Mouse (Mus musculus) limb, embryonic 10.5 days (tissue): ENCODE results near the gene Ccdc30. TPM values are rescaled to one million over a fixed set of nuclear protein-coding genes. Genes with fewer than 3 reads are reported as not detected.

Experiments
- DNase-seq: peaks from one replicate; pipeline ENCODE4 v3.0.0-alpha.2; 2017; ENCODE audit warnings: low spot score
- H3K27ac ChIP-seq: fragments of 300-500 bp; sonication (generic); 2 replicates; pipeline ENCODE4 v1.5.1; 2016; ENCODE audit warnings: mild to moderate bottlenecking
- H3K27me3 ChIP-seq: fragments of 300-500 bp; sonication (generic); 2 replicates; pipeline ENCODE4 v1.6.1; 2016; ENCODE audit warnings: low read depth, mild to moderate bottlenecking; ENCODE audit not compliant: poor library complexity, severe bottlenecking
- H3K36me3 ChIP-seq: fragments of 300-500 bp; sonication (generic); 2 replicates; pipeline ENCODE4 v1.6.1; 2016; ENCODE audit warnings: mild to moderate bottlenecking, moderate library complexity
- H3K4me1 ChIP-seq: fragments of 300-500 bp; sonication (generic); 2 replicates; pipeline ENCODE4 v1.6.1; 2016
- H3K4me3 ChIP-seq: fragments of 300-500 bp; sonication (generic); 2 replicates; pipeline ENCODE4 v1.5.1; 2016; ENCODE audit warnings: mild to moderate bottlenecking, moderate library complexity
- H3K9me3 ChIP-seq: fragments of 300-500 bp; sonication (generic); replicated peaks from 2 replicates; pipeline ENCODE4 v1.6.1; 2016; ENCODE audit warnings: mild to moderate bottlenecking
- WGBS: fragments of 180-500 bp; shearing (Covaris S2); methylation state at CpG from one replicate; pipeline ENCODE4 v1.1.7; 2016; 5-methylcytosine and 5-hydroxymethylcytosine counted together
- polyA plus RNA-seq: library from polyadenylated mRNA; unstranded; fragments of >200 nt; fragmentation: Nextera tagmentation; extraction: Ambion mirVana; gene quantifications from 2 replicates; pipeline ENCODE4 v1.2.1, GENCODE M21; 2016

Gene Ccdc30
- polyA plus RNA-seq, 1 experiment from 2014 or later, result 7.0 TPM

GRCm38 (mm10) chr4:119338422-119338821, 76.9 kb downstream of the Ccdc30 start:
- Histone ChIP-seq H3K4me3 (no peak overlapping the region), H3K36me3 (no peaks in the 10 kb centered on the region), H3K27me3 (no peaks in the 10 kb centered on the region), H3K27ac (no peak overlapping the region), H3K4me1 (no peaks in the 10 kb centered on the region), H3K9me3 (no peaks in the 10 kb centered on the region)
- no peak for DNase-seq
- 91% methylated on average over 4 of the region's 4 CpGs for WGBS

DNA sequence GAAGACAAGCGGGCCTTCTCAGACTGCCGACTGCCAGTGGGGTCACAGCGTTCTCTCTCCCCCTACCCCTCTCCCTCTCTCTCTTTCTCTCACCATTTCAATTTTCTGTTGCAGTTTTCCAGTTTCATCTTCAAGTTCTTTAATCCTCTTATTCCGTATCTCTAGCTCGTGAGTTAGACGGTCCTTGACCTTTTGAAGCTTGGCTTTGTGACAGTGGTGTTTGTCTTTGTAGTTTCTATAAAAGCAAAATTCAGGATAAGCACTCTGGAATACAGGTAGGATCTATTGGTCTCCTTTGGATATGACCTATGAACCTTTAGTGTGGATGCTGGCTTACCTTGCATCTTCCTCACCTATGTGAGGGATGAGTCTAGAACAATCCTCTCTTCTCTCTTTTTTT, 81.8 kb downstream of the Ccdc30 start:
- no peak overlapping the region for H3K27ac ChIP-seq
- H3K4me3 ChIP-seq, result no peak overlapping the region
- no peaks in the 10 kb centered on the region for H3K9me3 ChIP-seq
- 94% methylated on average over 6 of the region's 6 CpGs for WGBS
- no peaks in the 10 kb centered on the region for H3K36me3 ChIP-seq
- H3K4me1 ChIP-seq, result no peaks in the 10 kb centered on the region
- no peaks in the 10 kb centered on the region for H3K27me3 ChIP-seq
- no peak for DNase-seq

DNA sequence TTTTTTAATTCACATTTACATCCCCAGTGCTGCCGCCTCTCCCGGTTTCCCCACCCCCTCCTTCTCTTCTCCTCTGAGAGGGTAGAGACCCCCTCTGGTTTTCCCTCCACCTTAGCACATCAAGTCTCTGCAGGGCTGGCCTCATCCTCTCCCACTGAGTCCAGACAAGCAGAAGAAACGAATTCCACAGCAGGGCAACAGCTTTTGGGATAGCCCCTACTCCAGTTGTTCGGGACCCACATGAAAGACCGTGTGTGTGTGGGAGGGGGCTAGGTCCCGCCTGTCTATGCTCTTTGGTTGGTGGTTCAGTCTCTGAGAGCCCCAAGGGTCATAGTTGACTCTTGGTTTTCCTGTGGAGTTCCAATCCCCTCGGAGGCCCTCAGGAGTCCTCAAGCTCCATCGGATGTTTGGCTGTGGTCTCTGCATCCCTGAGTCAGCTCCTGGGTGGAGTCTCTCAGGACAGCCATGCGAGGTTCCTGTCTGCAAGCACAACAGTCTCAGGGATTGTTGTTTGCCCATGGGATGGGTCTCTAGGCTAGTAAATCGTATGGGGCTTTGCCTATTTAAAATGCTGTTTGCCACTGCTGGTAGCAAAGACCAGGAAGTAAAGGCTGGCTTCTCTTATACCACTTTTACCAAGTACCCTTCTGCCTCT, 94.3 kb downstream of the Ccdc30 start:
- peak overlapping the region; percentile 87 for H3K27ac ChIP-seq
- WGBS, result 26% methylated on average over 10 of the region's 10 CpGs
- peak overlapping the region; percentile 82 for H3K4me3 ChIP-seq
- H3K27me3 ChIP-seq, result no peaks in the 10 kb centered on the region
- DNase-seq, result peak; percentile 36
- peaks cover 18% of the 10 kb centered on the region for H3K4me1 ChIP-seq
- H3K9me3 ChIP-seq, result no peaks in the 10 kb centered on the region
- peaks cover 33% of the 10 kb centered on the region for H3K36me3 ChIP-seq

DNA sequence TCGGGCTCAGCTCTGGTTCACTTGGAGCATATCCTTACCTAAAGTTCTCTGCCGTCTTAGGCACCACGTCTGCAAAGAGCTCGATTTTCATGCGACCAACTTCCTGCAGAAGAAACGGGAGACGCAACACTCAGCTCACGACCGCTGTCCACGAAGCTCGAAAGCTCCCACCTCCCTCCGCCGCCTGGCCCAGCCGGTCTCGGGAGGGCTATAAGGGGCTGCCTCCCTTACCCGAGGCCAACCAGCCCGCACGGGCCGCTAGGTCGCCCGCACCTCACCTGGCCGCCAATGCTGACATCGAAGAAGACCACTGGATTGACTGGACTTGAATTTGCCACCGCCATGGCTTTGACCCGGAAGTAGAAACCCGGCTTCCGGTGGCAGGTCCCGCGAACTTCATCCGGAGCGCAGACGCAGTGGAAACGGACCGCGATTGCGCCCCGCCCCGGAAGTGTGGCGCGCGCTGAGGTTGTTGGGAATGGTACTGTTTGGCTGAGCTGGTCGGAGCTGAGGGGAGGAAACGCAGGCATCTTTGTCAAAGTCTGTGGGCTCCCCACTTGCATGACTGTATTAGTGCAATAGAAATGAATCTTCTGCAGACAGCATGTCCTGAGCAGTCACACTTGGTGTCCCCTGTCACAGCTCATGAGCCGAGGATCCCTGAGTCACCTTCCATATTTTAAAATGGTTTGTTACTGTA, 95.0 kb downstream of the Ccdc30 start, which contains the start of gene Ppih:
Gene Ppih, minus strand, starts transcription at position 416 of the 700 bp plus-strand sequence.
- H3K4me1 ChIP-seq, result peaks cover 18% of the 10 kb centered on the region
- H3K4me3 ChIP-seq, result peak within 1 kb of the TSS; percentile 82
- WGBS, result under 1% methylated on average over 44 of the region's 44 CpGs
- H3K9me3 ChIP-seq, result no peaks in the 10 kb centered on the region
- H3K27me3 ChIP-seq, result no peaks in the 10 kb centered on the region
- peak within 1 kb of the TSS; percentile 87 for H3K27ac ChIP-seq
- peaks cover 40% of the 10 kb centered on the region for H3K36me3 ChIP-seq
- DNase-seq, result peak; percentile 99

DNA sequence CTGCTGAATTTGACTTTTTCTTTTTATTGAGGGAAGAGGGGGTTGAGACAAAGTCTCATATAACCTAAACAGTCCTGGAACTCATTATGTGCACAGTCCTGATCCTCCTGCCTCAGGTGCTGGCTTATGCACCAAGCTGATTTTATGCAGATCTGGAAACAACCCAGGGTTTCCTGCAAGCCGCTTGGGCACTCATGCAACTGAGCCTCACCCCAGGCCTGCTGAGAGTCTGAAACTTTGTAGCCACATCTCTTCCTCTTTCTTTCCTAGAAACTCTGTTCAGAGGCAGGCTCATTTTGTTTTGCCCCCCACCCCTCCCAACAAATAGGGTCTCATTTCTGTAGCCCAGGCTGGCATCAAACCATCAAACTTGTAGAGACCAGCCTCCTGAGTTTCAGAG, 101.6 kb downstream of the Ccdc30 start:
- WGBS, result 83% methylated on average over 1 of the region's 1 CpGs
- Histone ChIP-seq H3K27me3 (no peaks in the 10 kb centered on the region), H3K27ac (no peak overlapping the region), H3K4me1 (no peaks in the 10 kb centered on the region), H3K9me3 (no peaks in the 10 kb centered on the region), H3K4me3 (no peak overlapping the region), H3K36me3 (peaks cover 97% of the 10 kb centered on the region)
- DNase-seq, result no peak

- 78% methylated on average over 5 of the region's 5 CpGs for WGBS
These were observed 109.9 kb downstream of the Ccdc30 start for GRCm38 (mm10) chr4:119305418-119305817.

DNA sequence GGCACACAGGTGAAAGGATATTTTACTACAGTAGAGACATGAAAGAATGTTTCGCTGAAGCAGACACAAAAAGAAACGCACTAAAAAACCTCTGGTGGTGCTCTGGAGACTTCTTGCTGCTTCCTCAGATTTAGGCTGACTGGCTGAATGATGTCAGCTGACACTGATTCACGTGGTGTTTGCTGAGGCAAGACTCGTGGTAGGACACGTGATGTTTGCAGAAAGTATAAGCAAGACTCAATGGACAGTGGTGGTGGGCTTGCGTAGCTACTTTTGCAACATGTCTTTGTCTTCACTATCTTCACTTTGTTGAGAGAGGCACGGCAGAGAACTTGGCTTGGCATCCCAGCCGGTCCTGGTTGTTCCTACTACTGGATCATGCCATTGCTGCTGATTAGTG, 112.0 kb downstream of the Ccdc30 start:
- Histone ChIP-seq H3K4me3 (no peak overlapping the region), H3K9me3 (no peaks in the 10 kb centered on the region), H3K4me1 (no peaks in the 10 kb centered on the region), H3K27me3 (no peaks in the 10 kb centered on the region), H3K27ac (no peak overlapping the region), H3K36me3 (peaks cover 48% of the 10 kb centered on the region)
- WGBS, result 92% methylated on average over 8 of the region's 8 CpGs
- no peak for DNase-seq

More at GRCm38 (mm10) chr4:119305418-119305817, 109.9 kb downstream of the Ccdc30 start:
- Histone ChIP-seq H3K9me3 (no peaks in the 10 kb centered on the region), H3K4me1 (no peaks in the 10 kb centered on the region), H3K4me3 (no peak overlapping the region), H3K36me3 (peaks cover 66% of the 10 kb centered on the region), H3K27me3 (no peaks in the 10 kb centered on the region), H3K27ac (no peak overlapping the region)
- DNase-seq, result no peak

DNA sequence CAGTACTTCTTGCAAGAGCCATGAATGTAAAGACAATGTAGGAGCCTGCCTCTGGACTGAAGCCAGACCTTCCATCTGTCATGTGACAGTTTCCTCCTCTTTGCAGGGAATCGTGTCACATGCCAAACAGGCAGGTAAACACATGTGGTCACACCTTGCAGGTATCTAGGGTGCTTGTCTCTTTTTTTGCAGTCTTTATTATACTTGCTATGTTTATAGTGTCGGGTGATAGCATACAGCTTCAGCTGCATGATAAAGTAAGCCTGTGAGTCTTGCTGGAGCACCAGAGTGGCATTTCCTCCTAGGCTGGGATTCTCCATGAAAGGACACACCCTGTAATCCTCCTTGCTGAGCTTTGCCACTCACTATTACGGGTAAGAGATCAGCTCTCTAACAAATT, 113.5 kb downstream of the Ccdc30 start:
- Histone ChIP-seq H3K4me1 (no peaks in the 10 kb centered on the region), H3K4me3 (no peak overlapping the region), H3K27ac (no peak overlapping the region), H3K27me3 (no peaks in the 10 kb centered on the region), H3K36me3 (peaks cover 33% of the 10 kb centered on the region), H3K9me3 (no peaks in the 10 kb centered on the region)
- 82% methylated on average over 3 of the region's 3 CpGs for WGBS
- no peak for DNase-seq

GRCm38 (mm10) chr4:119300761-119301160, 114.6 kb downstream of the Ccdc30 start:
- WGBS, result 92% methylated on average over 3 of the region's 3 CpGs

DNA sequence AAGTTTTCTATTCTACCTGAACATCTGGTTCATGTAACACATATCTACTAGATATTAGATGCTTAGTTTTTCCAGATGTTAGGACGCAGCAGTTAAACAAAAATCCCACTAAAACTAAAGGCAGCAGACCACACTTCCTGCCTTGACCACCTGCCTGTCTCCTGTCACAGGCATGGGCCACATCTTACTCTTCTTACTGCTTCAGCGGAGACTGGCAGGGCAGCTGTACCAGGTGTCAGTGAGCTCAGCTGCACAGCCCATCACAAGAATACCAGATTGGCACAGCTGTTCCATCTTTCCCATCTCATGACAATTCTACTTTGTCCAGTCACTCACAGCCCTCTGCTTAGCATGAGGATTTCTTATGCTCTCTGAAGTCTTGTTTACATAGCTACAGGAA, 118.0 kb downstream of the Ccdc30 start:
- Histone ChIP-seq H3K36me3 (peaks cover 13% of the 10 kb centered on the region), H3K27ac (no peak overlapping the region), H3K4me3 (no peak overlapping the region), H3K9me3 (no peaks in the 10 kb centered on the region), H3K4me1 (peaks cover 11% of the 10 kb centered on the region), H3K27me3 (no peaks in the 10 kb centered on the region)
- 86% methylated on average over 2 of the region's 2 CpGs for WGBS
- DNase-seq, result no peak

More at GRCm38 (mm10) chr4:119300761-119301160, 114.6 kb downstream of the Ccdc30 start:
- Histone ChIP-seq H3K4me3 (no peak overlapping the region), H3K9me3 (no peaks in the 10 kb centered on the region), H3K27ac (no peak overlapping the region), H3K27me3 (no peaks in the 10 kb centered on the region), H3K4me1 (peaks cover under 1% of the 10 kb centered on the region; the same call in 1 of the 2 replicates), H3K36me3 (peaks cover 23% of the 10 kb centered on the region)
- DNase-seq, result no peak

GRCm38 (mm10) chr4:119295134-119295453, 120.2 kb downstream of the Ccdc30 start:
- peak overlapping the region; percentile 99 for H3K4me3 ChIP-seq

DNA sequence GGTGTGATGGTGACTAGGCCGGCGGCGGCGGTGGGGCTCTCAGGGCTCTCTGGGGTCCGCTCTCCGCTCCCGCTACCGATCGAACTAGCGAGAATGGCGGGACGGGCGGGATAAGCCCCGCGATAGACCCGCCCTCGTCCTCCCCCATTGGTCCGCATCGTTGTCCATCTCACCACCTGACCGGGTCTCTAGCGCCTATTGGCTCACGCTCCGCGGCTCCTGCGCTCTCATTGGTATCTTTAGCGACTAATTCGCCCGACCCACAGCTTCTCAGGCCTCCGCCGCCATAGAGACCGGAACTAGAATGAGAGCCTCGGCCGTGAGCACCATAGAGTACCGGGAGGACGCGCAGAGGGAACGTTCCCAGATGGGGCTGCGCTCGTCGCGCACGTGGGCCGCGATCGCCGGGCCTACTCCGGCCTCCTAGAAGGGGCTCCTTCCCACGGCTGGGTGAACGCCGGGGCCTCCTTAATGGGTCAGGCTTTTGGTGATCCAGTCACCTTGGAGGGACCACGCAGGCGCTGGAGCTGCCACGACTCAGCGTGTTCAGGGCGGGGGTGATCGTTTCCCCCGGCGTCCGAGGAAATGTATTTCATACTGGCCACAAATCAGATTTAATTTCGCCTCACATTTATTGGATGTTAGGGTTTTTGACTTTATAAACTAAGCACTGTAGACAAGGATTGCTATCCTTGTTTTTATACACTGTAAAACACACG, 120.7 kb downstream of the Ccdc30 start, which contains the start of gene Ybx1:
Gene Ybx1, minus strand, starts transcription at position 190 of the 719 bp plus-strand sequence.
- no peaks in the 10 kb centered on the region for H3K9me3 ChIP-seq
- DNase-seq, result peak; percentile 96
- peaks cover 22% of the 10 kb centered on the region for H3K4me1 ChIP-seq
- peak within 1 kb of the TSS; percentile 99 for H3K4me3 ChIP-seq
- peaks cover 33% of the 10 kb centered on the region for H3K36me3 ChIP-seq
- H3K27me3 ChIP-seq, result no peaks in the 10 kb centered on the region
- under 1% methylated on average over 61 of the region's 61 CpGs for WGBS
- H3K27ac ChIP-seq, result peak within 1 kb of the TSS; percentile 97

More at GRCm38 (mm10) chr4:119295134-119295453, 120.2 kb downstream of the Ccdc30 start:
- peak; percentile 47 for DNase-seq
- Histone ChIP-seq H3K36me3 (peaks cover 28% of the 10 kb centered on the region), H3K27me3 (no peaks in the 10 kb centered on the region), H3K9me3 (no peaks in the 10 kb centered on the region), H3K27ac (peak overlapping the region; percentile 97), H3K4me1 (peaks cover 22% of the 10 kb centered on the region)
- WGBS, result 14% methylated on average over 6 of the region's 6 CpGs
